Mouse (Mus musculus): ENCODE measurements around the gene P2rx4. TPM values are rescaled to one million over a fixed set of nuclear protein-coding genes. Genes with fewer than 3 reads are reported as not detected.

Gene P2rx4
- polyA plus RNA-seq, 1 experiment from 2014 or later, result 6.8 TPM

GRCm38 (mm10) chr5:122679881-122680280, 27.5 kb upstream of the P2rx4 start:
- WGBS, result 90% methylated on average over 8 of the region's 8 CpGs
- ATAC-seq (ENCODE audit: low FRiP score), result no peak

GRCm38 (mm10) chr5:122681276-122681675, 26.1 kb upstream of the P2rx4 start:
- no peak overlapping the region for H3K4me3 ChIP-seq (ENCODE audit: low read depth, low read length)
- H3K27me3 ChIP-seq (ENCODE audit: control insufficient read depth, insufficient read depth, low read length), result no peaks in the 10 kb centered on the region
- H3K9me3 ChIP-seq (ENCODE audit: control insufficient read depth, low read length), result no peaks in the 10 kb centered on the region
- ATAC-seq (ENCODE audit: low FRiP score) (no peak), DNase-seq (ENCODE audit: low spot score, missing footprints) (no peak)
- no peaks in the 10 kb centered on the region for H3K4me1 ChIP-seq (ENCODE audit: control insufficient read depth, insufficient read depth, low read length)
- no peaks in the 10 kb centered on the region for H3K36me3 ChIP-seq (ENCODE audit: control insufficient read depth, insufficient read depth, low read length)
- H3K9ac ChIP-seq (ENCODE audit: low read length), result no peak overlapping the region
- no peak overlapping the region for H3K4me2 ChIP-seq
- no peak overlapping the region for H3K27ac ChIP-seq (ENCODE audit: low read depth, low read length)
- 89% methylated on average over 12 of the region's 12 CpGs for WGBS

More at GRCm38 (mm10) chr5:122679881-122680280, 27.5 kb upstream of the P2rx4 start:
- no peak overlapping the region for H3K4me3 ChIP-seq (ENCODE audit: low read depth, low read length)
- no peaks in the 10 kb centered on the region for H3K4me1 ChIP-seq (ENCODE audit: control insufficient read depth, insufficient read depth, low read length)
- no peaks in the 10 kb centered on the region for H3K27me3 ChIP-seq (ENCODE audit: control insufficient read depth, insufficient read depth, low read length)
- no peak overlapping the region for H3K9ac ChIP-seq (ENCODE audit: low read length)
- no peaks in the 10 kb centered on the region for H3K9me3 ChIP-seq (ENCODE audit: control insufficient read depth, low read length)
- no peaks in the 10 kb centered on the region for H3K36me3 ChIP-seq (ENCODE audit: control insufficient read depth, insufficient read depth, low read length)
- H3K27ac ChIP-seq (ENCODE audit: low read depth, low read length), result no peak overlapping the region
- no peak for DNase-seq (ENCODE audit: low spot score, missing footprints)
- H3K4me2 ChIP-seq, result no peak overlapping the region

- DNase-seq (ENCODE audit: low spot score, missing footprints) (no peak), ATAC-seq (ENCODE audit: low FRiP score) (no peak)
- Histone ChIP-seq H3K36me3 (ENCODE audit: control insufficient read depth, insufficient read depth, low read length) (no peaks in the 10 kb centered on the region), H3K4me2 (no peak overlapping the region), H3K27ac (ENCODE audit: low read depth, low read length) (no peak overlapping the region), H3K9me3 (ENCODE audit: control insufficient read depth, low read length) (no peaks in the 10 kb centered on the region), H3K27me3 (ENCODE audit: control insufficient read depth, insufficient read depth, low read length) (no peaks in the 10 kb centered on the region), H3K9ac (ENCODE audit: low read length) (no peak overlapping the region), H3K4me1 (ENCODE audit: control insufficient read depth, insufficient read depth, low read length) (no peaks in the 10 kb centered on the region), H3K4me3 (ENCODE audit: low read depth, low read length) (no peak overlapping the region)
- 82% methylated on average over 10 of the region's 10 CpGs for WGBS
These were observed 23.4 kb upstream of the P2rx4 start for GRCm38 (mm10) chr5:122683926-122684325.

GRCm38 (mm10) chr5:122687391-122687790, 20.0 kb upstream of the P2rx4 start:
- H3K27me3 ChIP-seq (ENCODE audit: control insufficient read depth, insufficient read depth, low read length), result no peaks in the 10 kb centered on the region
- H3K36me3 ChIP-seq (ENCODE audit: control insufficient read depth, insufficient read depth, low read length), result no peaks in the 10 kb centered on the region
- no peak overlapping the region for H3K9ac ChIP-seq (ENCODE audit: low read length)
- H3K9me3 ChIP-seq (ENCODE audit: control insufficient read depth, low read length), result no peaks in the 10 kb centered on the region
- no peak overlapping the region for H3K4me3 ChIP-seq (ENCODE audit: low read depth, low read length)
- no peaks in the 10 kb centered on the region for H3K4me1 ChIP-seq (ENCODE audit: control insufficient read depth, insufficient read depth, low read length)
- no peak overlapping the region for H3K27ac ChIP-seq (ENCODE audit: low read depth, low read length)
- DNase-seq (ENCODE audit: low spot score, missing footprints) (no peak), ATAC-seq (ENCODE audit: low FRiP score) (no peak)
- WGBS, result 87% methylated on average over 4 of the region's 4 CpGs
- H3K4me2 ChIP-seq, result no peak overlapping the region

GRCm38 (mm10) chr5:122689153-122689552, 18.2 kb upstream of the P2rx4 start:
- no peak overlapping the region for H3K4me3 ChIP-seq (ENCODE audit: low read depth, low read length)
- H3K27ac ChIP-seq (ENCODE audit: low read depth, low read length), result no peak overlapping the region
- ATAC-seq (ENCODE audit: low FRiP score) (no peak), DNase-seq (ENCODE audit: low spot score, missing footprints) (no peak)
- H3K9me3 ChIP-seq (ENCODE audit: control insufficient read depth, low read length), result no peaks in the 10 kb centered on the region
- H3K4me1 ChIP-seq (ENCODE audit: control insufficient read depth, insufficient read depth, low read length), result peaks cover 8% of the 10 kb centered on the region; the same call in 1 of the 2 replicates
- H3K9ac ChIP-seq (ENCODE audit: low read length), result no peak overlapping the region
- no peaks in the 10 kb centered on the region for H3K27me3 ChIP-seq (ENCODE audit: control insufficient read depth, insufficient read depth, low read length)
- no peak overlapping the region for H3K4me2 ChIP-seq
- no peaks in the 10 kb centered on the region for H3K36me3 ChIP-seq (ENCODE audit: control insufficient read depth, insufficient read depth, low read length)
- WGBS, result 86% methylated on average over 7 of the region's 7 CpGs

- no peak for ATAC-seq (ENCODE audit: low FRiP score)
- H3K9me3 ChIP-seq (ENCODE audit: control insufficient read depth, low read length), result no peaks in the 10 kb centered on the region
- no peaks in the 10 kb centered on the region for H3K36me3 ChIP-seq (ENCODE audit: control insufficient read depth, insufficient read depth, low read length)
- H3K27me3 ChIP-seq (ENCODE audit: control insufficient read depth, insufficient read depth, low read length), result no peaks in the 10 kb centered on the region
- peaks cover 8% of the 10 kb centered on the region; the same call in 1 of the 2 replicates for H3K4me1 ChIP-seq (ENCODE audit: control insufficient read depth, insufficient read depth, low read length)
- 53% methylated on average over 6 of the region's 6 CpGs for WGBS
- H3K9ac ChIP-seq (ENCODE audit: low read length), result no peak overlapping the region
- no peak overlapping the region for H3K4me2 ChIP-seq
- no peak overlapping the region for H3K27ac ChIP-seq (ENCODE audit: low read depth, low read length)
- no peak for DNase-seq (ENCODE audit: low spot score, missing footprints)
- no peak overlapping the region for H3K4me3 ChIP-seq (ENCODE audit: low read depth, low read length)
These were observed 16.9 kb upstream of the P2rx4 start for GRCm38 (mm10) chr5:122690486-122690885.

GRCm38 (mm10) chr5:122693431-122694207, 13.7 kb upstream of the P2rx4 start:
- peaks cover 8% of the 10 kb centered on the region; the same call in 1 of the 2 replicates for H3K4me1 ChIP-seq (ENCODE audit: control insufficient read depth, insufficient read depth, low read length)
- 39% methylated on average over 13 of the region's 13 CpGs for WGBS
- peak overlapping the region; percentile 52 for H3K27ac ChIP-seq (ENCODE audit: low read depth, low read length)
- H3K9ac ChIP-seq (ENCODE audit: low read length), result no peak overlapping the region
- H3K9me3 ChIP-seq (ENCODE audit: control insufficient read depth, low read length), result no peaks in the 10 kb centered on the region
- no peak overlapping the region for H3K4me2 ChIP-seq
- no peaks in the 10 kb centered on the region for H3K36me3 ChIP-seq (ENCODE audit: control insufficient read depth, insufficient read depth, low read length)
- H3K27me3 ChIP-seq (ENCODE audit: control insufficient read depth, insufficient read depth, low read length), result no peaks in the 10 kb centered on the region
- H3K4me3 ChIP-seq (ENCODE audit: low read depth, low read length), result no peak overlapping the region
- DNase-seq (ENCODE audit: low spot score, missing footprints), result peak; percentile 91
- peak; percentile 79 for ATAC-seq (ENCODE audit: low FRiP score)

GRCm38 (mm10) chr5:122695516-122695915, 11.8 kb upstream of the P2rx4 start:
- Histone ChIP-seq H3K27ac (ENCODE audit: low read depth, low read length) (no peak overlapping the region), H3K4me1 (ENCODE audit: control insufficient read depth, insufficient read depth, low read length) (peaks cover 8% of the 10 kb centered on the region; the same call in 1 of the 2 replicates), H3K27me3 (ENCODE audit: control insufficient read depth, insufficient read depth, low read length) (no peaks in the 10 kb centered on the region), H3K4me2 (no peak overlapping the region), H3K9ac (ENCODE audit: low read length) (no peak overlapping the region), H3K9me3 (ENCODE audit: control insufficient read depth, low read length) (no peaks in the 10 kb centered on the region), H3K4me3 (ENCODE audit: low read depth, low read length) (no peak overlapping the region), H3K36me3 (ENCODE audit: control insufficient read depth, insufficient read depth, low read length) (no peaks in the 10 kb centered on the region)
- DNase-seq (ENCODE audit: low spot score, missing footprints) (no peak), ATAC-seq (ENCODE audit: low FRiP score) (no peak)
- 91% methylated on average over 8 of the region's 8 CpGs for WGBS

GRCm38 (mm10) chr5:122698041-122698700, 9.2 kb upstream of the P2rx4 start:
- Histone ChIP-seq H3K9me3 (ENCODE audit: control insufficient read depth, low read length) (no peaks in the 10 kb centered on the region), H3K36me3 (ENCODE audit: control insufficient read depth, insufficient read depth, low read length) (no peaks in the 10 kb centered on the region), H3K27ac (ENCODE audit: low read depth, low read length) (no peak overlapping the region), H3K4me1 (ENCODE audit: control insufficient read depth, insufficient read depth, low read length) (peaks cover 7% of the 10 kb centered on the region; the same call in 1 of the 2 replicates), H3K4me2 (no peak overlapping the region), H3K9ac (ENCODE audit: low read length) (no peak overlapping the region), H3K27me3 (ENCODE audit: control insufficient read depth, insufficient read depth, low read length) (no peaks in the 10 kb centered on the region), H3K4me3 (ENCODE audit: low read depth, low read length) (no peak overlapping the region)
- 89% methylated on average over 10 of the region's 10 CpGs for WGBS
- ATAC-seq (ENCODE audit: low FRiP score) (no peak), DNase-seq (ENCODE audit: low spot score, missing footprints) (no peak)

Data from midbrain, embryonic 11.5 days (tissue).